Mouse (Mus musculus): Measurements from ENCODE around the gene Ubxn6. TPM values are rescaled to one million over a fixed set of nuclear protein-coding genes. Genes with fewer than 3 reads are reported as not detected.

Ubxn6 gene
- polyA plus RNA-seq, 1 experiment from 2014 or later, result 32.7 TPM

GRCm38 (mm10) chr17:56030238-56030870 lies 44.5 kb downstream of the Ubxn6 start:
- Histone ChIP-seq H3K36me3 (ENCODE audit: control insufficient read depth, insufficient read depth, low read length) (peaks cover 41% of the 10 kb centered on the region), H3K9me3 (ENCODE audit: control insufficient read depth, low read length) (no peaks in the 10 kb centered on the region), H3K27me3 (replicated peaks; ENCODE audit: control insufficient read depth, insufficient read depth, low read length) (no peaks in the 10 kb centered on the region), H3K9ac (ENCODE audit: low read depth, low read length) (no peak overlapping the region), H3K27ac (replicated peaks; ENCODE audit: low read depth, low read length) (no peak overlapping the region), H3K4me3 (ENCODE audit: low read depth, low read length) (no peak overlapping the region), H3K4me1 (ENCODE audit: control insufficient read depth, insufficient read depth, low read length) (peaks cover 18% of the 10 kb centered on the region), H3K4me2 (ENCODE audit: low read depth, low read length) (no peak overlapping the region)
- ATAC-seq (ENCODE audit: low read depth) (no peak), DNase-seq (ENCODE audit: low spot score) (no peak)
- WGBS, result 91% methylated on average over 9 of the region's 9 CpGs

- H3K4me2 ChIP-seq (ENCODE audit: low read depth, low read length), result no peak overlapping the region
- no peak overlapping the region for H3K9ac ChIP-seq (ENCODE audit: low read depth, low read length)
- H3K27me3 ChIP-seq (replicated peaks; ENCODE audit: control insufficient read depth, insufficient read depth, low read length), result no peaks in the 10 kb centered on the region
- WGBS, result 95% methylated on average over 5 of the region's 5 CpGs
- H3K9me3 ChIP-seq (ENCODE audit: control insufficient read depth, low read length), result no peaks in the 10 kb centered on the region
- peaks cover 22% of the 10 kb centered on the region; the same call in 1 of the 2 replicates for H3K36me3 ChIP-seq (ENCODE audit: control insufficient read depth, insufficient read depth, low read length)
- DNase-seq (ENCODE audit: low spot score) (no peak), ATAC-seq (ENCODE audit: low read depth) (no peak)
- H3K27ac ChIP-seq (replicated peaks; ENCODE audit: low read depth, low read length), result no peak overlapping the region
- H3K4me1 ChIP-seq (ENCODE audit: control insufficient read depth, insufficient read depth, low read length), result no peaks in the 10 kb centered on the region
- H3K4me3 ChIP-seq (ENCODE audit: low read depth, low read length), result no peak overlapping the region
Observed at GRCm38 (mm10) chr17:56027801-56028441, 46.9 kb downstream of the Ubxn6 start.

- no peak overlapping the region for H3K4me2 ChIP-seq (ENCODE audit: low read depth, low read length)
- DNase-seq (ENCODE audit: low spot score), result no peak
- no peaks in the 10 kb centered on the region for H3K9me3 ChIP-seq (ENCODE audit: control insufficient read depth, low read length)
- ATAC-seq (ENCODE audit: low read depth), result no peak
- WGBS, result 67% methylated on average over 1 of the region's 1 CpGs
- no peaks in the 10 kb centered on the region for H3K4me1 ChIP-seq (ENCODE audit: control insufficient read depth, insufficient read depth, low read length)
- peaks cover 19% of the 10 kb centered on the region; the same call in 1 of the 2 replicates for H3K36me3 ChIP-seq (ENCODE audit: control insufficient read depth, insufficient read depth, low read length)
- H3K27me3 ChIP-seq (replicated peaks; ENCODE audit: control insufficient read depth, insufficient read depth, low read length), result no peaks in the 10 kb centered on the region
- H3K4me3 ChIP-seq (ENCODE audit: low read depth, low read length), result no peak overlapping the region
- H3K9ac ChIP-seq (ENCODE audit: low read depth, low read length), result no peak overlapping the region
- H3K27ac ChIP-seq (replicated peaks; ENCODE audit: low read depth, low read length), result no peak overlapping the region
Observed at GRCm38 (mm10) chr17:56026881-56027280, 47.9 kb downstream of the Ubxn6 start.

GRCm38 (mm10) chr17:56026303-56026702 lies 48.5 kb downstream of the Ubxn6 start:
- no peaks in the 10 kb centered on the region for H3K9me3 ChIP-seq (ENCODE audit: control insufficient read depth, low read length)
- 92% methylated on average over 1 of the region's 1 CpGs for WGBS
- no peaks in the 10 kb centered on the region for H3K4me1 ChIP-seq (ENCODE audit: control insufficient read depth, insufficient read depth, low read length)
- H3K27me3 ChIP-seq (replicated peaks; ENCODE audit: control insufficient read depth, insufficient read depth, low read length), result no peaks in the 10 kb centered on the region
- H3K36me3 ChIP-seq (ENCODE audit: control insufficient read depth, insufficient read depth, low read length), result peaks cover 17% of the 10 kb centered on the region; the same call in 1 of the 2 replicates
- no peak overlapping the region for H3K9ac ChIP-seq (ENCODE audit: low read depth, low read length)
- DNase-seq (ENCODE audit: low spot score) (no peak), ATAC-seq (ENCODE audit: low read depth) (no peak)
- H3K4me2 ChIP-seq (ENCODE audit: low read depth, low read length), result no peak overlapping the region
- H3K27ac ChIP-seq (replicated peaks; ENCODE audit: low read depth, low read length), result no peak overlapping the region
- no peak overlapping the region for H3K4me3 ChIP-seq (ENCODE audit: low read depth, low read length)

- Histone ChIP-seq H3K27me3 (replicated peaks; ENCODE audit: control insufficient read depth, insufficient read depth, low read length) (no peaks in the 10 kb centered on the region), H3K4me3 (ENCODE audit: low read depth, low read length) (no peak overlapping the region), H3K4me2 (ENCODE audit: low read depth, low read length) (no peak overlapping the region), H3K9ac (ENCODE audit: low read depth, low read length) (no peak overlapping the region), H3K36me3 (ENCODE audit: control insufficient read depth, insufficient read depth, low read length) (peaks cover 9% of the 10 kb centered on the region; the same call in 1 of the 2 replicates), H3K27ac (replicated peaks; ENCODE audit: low read depth, low read length) (no peak overlapping the region), H3K9me3 (ENCODE audit: control insufficient read depth, low read length) (no peaks in the 10 kb centered on the region), H3K4me1 (ENCODE audit: control insufficient read depth, insufficient read depth, low read length) (no peaks in the 10 kb centered on the region)
- ATAC-seq (ENCODE audit: low read depth) (no peak), DNase-seq (ENCODE audit: low spot score) (no peak)
- 79% methylated on average over 5 of the region's 5 CpGs for WGBS
Observed at GRCm38 (mm10) chr17:56024931-56025330, 49.9 kb downstream of the Ubxn6 start.

GRCm38 (mm10) chr17:56024476-56024875 lies 50.4 kb downstream of the Ubxn6 start:
- Histone ChIP-seq H3K27ac (replicated peaks; ENCODE audit: low read depth, low read length) (no peak overlapping the region), H3K4me1 (ENCODE audit: control insufficient read depth, insufficient read depth, low read length) (no peaks in the 10 kb centered on the region), H3K9ac (ENCODE audit: low read depth, low read length) (no peak overlapping the region), H3K4me3 (ENCODE audit: low read depth, low read length) (no peak overlapping the region), H3K9me3 (ENCODE audit: control insufficient read depth, low read length) (no peaks in the 10 kb centered on the region), H3K36me3 (ENCODE audit: control insufficient read depth, insufficient read depth, low read length) (peaks cover 11% of the 10 kb centered on the region; the same call in 1 of the 2 replicates), H3K27me3 (replicated peaks; ENCODE audit: control insufficient read depth, insufficient read depth, low read length) (no peaks in the 10 kb centered on the region), H3K4me2 (ENCODE audit: low read depth, low read length) (no peak overlapping the region)
- DNase-seq (ENCODE audit: low spot score), result no peak
- no peak for ATAC-seq (ENCODE audit: low read depth)
- WGBS, result 61% methylated on average over 2 of the region's 2 CpGs

GRCm38 (mm10) chr17:56023386-56023785 lies 51.4 kb downstream of the Ubxn6 start:
- no peak for ATAC-seq (ENCODE audit: low read depth)
- Histone ChIP-seq H3K9ac (ENCODE audit: low read depth, low read length) (no peak overlapping the region), H3K4me2 (ENCODE audit: low read depth, low read length) (no peak overlapping the region), H3K4me1 (ENCODE audit: control insufficient read depth, insufficient read depth, low read length) (no peaks in the 10 kb centered on the region), H3K27me3 (replicated peaks; ENCODE audit: control insufficient read depth, insufficient read depth, low read length) (no peaks in the 10 kb centered on the region), H3K36me3 (ENCODE audit: control insufficient read depth, insufficient read depth, low read length) (peaks cover 17% of the 10 kb centered on the region), H3K9me3 (ENCODE audit: control insufficient read depth, low read length) (no peaks in the 10 kb centered on the region), H3K4me3 (ENCODE audit: low read depth, low read length) (no peak overlapping the region), H3K27ac (replicated peaks; ENCODE audit: low read depth, low read length) (no peak overlapping the region)
- no peak for DNase-seq (ENCODE audit: low spot score)
- 70% methylated on average over 5 of the region's 5 CpGs for WGBS

- DNase-seq (ENCODE audit: low spot score) (no peak), ATAC-seq (ENCODE audit: low read depth) (no peak)
- Histone ChIP-seq H3K4me3 (ENCODE audit: low read depth, low read length) (no peak overlapping the region), H3K9ac (ENCODE audit: low read depth, low read length) (no peak overlapping the region), H3K36me3 (ENCODE audit: control insufficient read depth, insufficient read depth, low read length) (peaks cover 22% of the 10 kb centered on the region), H3K27ac (replicated peaks; ENCODE audit: low read depth, low read length) (no peak overlapping the region), H3K27me3 (replicated peaks; ENCODE audit: control insufficient read depth, insufficient read depth, low read length) (no peaks in the 10 kb centered on the region), H3K4me2 (ENCODE audit: low read depth, low read length) (no peak overlapping the region), H3K9me3 (ENCODE audit: control insufficient read depth, low read length) (no peaks in the 10 kb centered on the region), H3K4me1 (ENCODE audit: control insufficient read depth, insufficient read depth, low read length) (no peaks in the 10 kb centered on the region)
- 82% methylated on average over 4 of the region's 4 CpGs for WGBS
Observed at GRCm38 (mm10) chr17:56022989-56023290, 51.9 kb downstream of the Ubxn6 start.
